ENCODE assay signal across 13 mouse cellular contexts in the genomic region with DNA sequence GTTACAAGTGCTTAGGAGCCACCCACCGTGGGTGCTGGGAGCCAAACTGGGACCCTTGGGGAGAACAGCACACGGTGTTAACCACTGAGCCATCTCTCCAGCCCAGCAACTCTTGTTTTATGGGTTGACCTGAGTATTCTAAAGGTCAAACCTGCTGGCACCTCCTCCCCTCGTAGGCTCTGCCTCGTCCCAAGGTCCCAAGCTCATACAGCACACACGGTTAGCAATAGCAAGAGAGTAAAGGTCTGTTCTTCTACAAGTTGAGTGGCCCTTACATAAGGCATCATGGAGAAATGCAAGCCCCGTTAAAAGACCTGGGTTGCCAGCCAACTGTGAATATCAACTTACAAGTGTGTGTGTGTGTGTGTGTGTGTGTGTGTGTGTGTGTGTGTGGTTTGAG.
"Had no signal": no experiment of that assay in that cellular context is flagged by ENCODE, and none has a peak within 500 bp of the region (broad histone marks: within the 10 kb centered on the region; RNA-seq: fewer than 3 reads in every experiment).

No protein-coding gene starts in this region.

- ATAC-seq: inflammation-experienced regulatory T-cells, adult 6 months; lung, postnatal 0 days had no signal

- H3K27me3 ChIP-seq: limb, embryonic 12.5 days; limb, embryonic 15.5 days; liver, embryonic 15.5 days; midbrain, embryonic 13.5 days had no signal

- H3K36me3 ChIP-seq: limb, embryonic 12.5 days; limb, embryonic 15.5 days; liver, embryonic 15.5 days; midbrain, embryonic 13.5 days had no signal

- H3K27ac ChIP-seq: limb, embryonic 12.5 days; limb, embryonic 15.5 days; liver, embryonic 15.5 days; macrophage had no signal

- H3K9ac ChIP-seq: limb, embryonic 12.5 days; limb, embryonic 15.5 days; liver, embryonic 15.5 days; lung, embryonic 14.5 days; midbrain, embryonic 13.5 days had no signal

- H3K4me2 ChIP-seq: limb, embryonic 12.5 days; limb, embryonic 15.5 days; lung, embryonic 14.5 days; midbrain, embryonic 13.5 days had no signal

- H3K9me3 ChIP-seq: limb, embryonic 12.5 days; limb, embryonic 15.5 days; liver, embryonic 15.5 days; midbrain, embryonic 13.5 days had no signal

- H3K4me3 ChIP-seq: limb, embryonic 12.5 days; limb, embryonic 15.5 days; liver, embryonic 15.5 days; midbrain, embryonic 13.5 days had no signal

- DNase-seq: kidney, adult 18-20 months; kidney, postnatal 10 days; left cerebral cortex, postnatal 4 days; lung, embryonic 14.5 days; thymus, adult 18-20 months; thymus, postnatal 36 days had no signal
